Mouse (Mus musculus) CD4-positive helper T cell, adult 2 months (primary cell): ENCODE results near the gene Phldb2.

Experiments used
- DNase-seq: peaks from one replicate; pipeline ENCODE4 v3.0.0-alpha.2; 2012; ENCODE audit warnings: low read depth, missing footprints, low spot score

The Phldb2 gene

GRCm38 (mm10) chr16:45795188-45795693 lies 158.2 kb downstream of the Phldb2 start:
- no peak for DNase-seq

GRCm38 (mm10) chr16:45792781-45793180 lies 160.6 kb downstream of the Phldb2 start:
- DNase-seq, result no peak

- DNase-seq, result no peak
These were observed 162.1 kb downstream of the Phldb2 start for GRCm38 (mm10) chr16:45791286-45791685.

- no peak for DNase-seq
These were observed 164.1 kb downstream of the Phldb2 start for GRCm38 (mm10) chr16:45789311-45789710.

GRCm38 (mm10) chr16:45787650-45788049 lies 165.7 kb downstream of the Phldb2 start:
- DNase-seq, result no peak

- peak; percentile 81 for DNase-seq
These were observed 166.8 kb downstream of the Phldb2 start for GRCm38 (mm10) chr16:45786639-45787038.

- DNase-seq, result peak; percentile 20
These were observed 173.4 kb downstream of the Phldb2 start for GRCm38 (mm10) chr16:45780001-45780400.

GRCm38 (mm10) chr16:45774813-45775212 lies 178.6 kb downstream of the Phldb2 start:
- DNase-seq, result no peak

- no peak for DNase-seq
These were observed 182.5 kb downstream of the Phldb2 start for GRCm38 (mm10) chr16:45770914-45771313.

- no peak for DNase-seq
These were observed 185.4 kb downstream of the Phldb2 start for GRCm38 (mm10) chr16:45767853-45768640.

- no peak for DNase-seq
These were observed 186.0 kb downstream of the Phldb2 start for GRCm38 (mm10) chr16:45767434-45767833.

GRCm38 (mm10) chr16:45765801-45766494 lies 187.4 kb downstream of the Phldb2 start:
- no peak for DNase-seq

- no peak for DNase-seq
These were observed 188.3 kb downstream of the Phldb2 start for GRCm38 (mm10) chr16:45765102-45765501.

- DNase-seq, result no peak
These were observed 190.4 kb downstream of the Phldb2 start for GRCm38 (mm10) chr16:45762859-45763505.

GRCm38 (mm10) chr16:45761425-45761824 lies 192.0 kb downstream of the Phldb2 start:
- DNase-seq, result no peak

- peak; percentile 18 for DNase-seq
These were observed 194.6 kb downstream of the Phldb2 start for GRCm38 (mm10) chr16:45758726-45759269.

GRCm38 (mm10) chr16:45757421-45758078 lies 195.8 kb downstream of the Phldb2 start:
- DNase-seq, result no peak

- peak; percentile 70 for DNase-seq
These were observed 196.5 kb downstream of the Phldb2 start for GRCm38 (mm10) chr16:45756855-45757254.

GRCm38 (mm10) chr16:45743591-45744144 lies 209.7 kb downstream of the Phldb2 start:
- DNase-seq, result no peak

- DNase-seq, result peak; percentile 96
These were observed 210.6 kb downstream of the Phldb2 start, which contains the start of gene Abhd10 for GRCm38 (mm10) chr16:45742615-45743476. Gene Abhd10, minus strand, starts transcription at chr16:45742955.
